Mouse (Mus musculus): ENCODE data around the gene Galk1.
"Not testable (repeated sequence)": the region's sequence is repeated elsewhere in the genome, so short reads cannot be mapped to it uniquely, and the experiment has no call there.

Galk1 gene

GRCm38 (mm10) chr11:116030898-116031845 lies 18.7 kb upstream of the Galk1 start:
- DNase-seq (ENCODE audit: low read depth, low spot score): no peak

- peak; percentile 96 for DNase-seq (ENCODE audit: low read depth, low spot score)
Observed at GRCm38 (mm10) chr11:116030088-116030897, 17.8 kb upstream of the Galk1 start, which contains the start of gene Unk. Gene Unk, plus strand, starts transcription at chr11:116030322.

- DNase-seq (ENCODE audit: low read depth, low spot score): no peak
Observed at GRCm38 (mm10) chr11:116029086-116029865, 16.8 kb upstream of the Galk1 start.

GRCm38 (mm10) chr11:116028177-116028865 lies 15.8 kb upstream of the Galk1 start:
- DNase-seq (ENCODE audit: low read depth, low spot score): no peak

- DNase-seq (ENCODE audit: low read depth, low spot score): no peak
Observed at GRCm38 (mm10) chr11:116027756-116028155, 15.2 kb upstream of the Galk1 start, which contains the start of gene H3f3b. Gene H3f3b, minus strand, starts transcription at chr11:116027962.

GRCm38 (mm10) chr11:116025056-116025845 lies 12.7 kb upstream of the Galk1 start:
- DNase-seq (ENCODE audit: low read depth, low spot score): no peak

GRCm38 (mm10) chr11:116024356-116024808 lies 11.9 kb upstream of the Galk1 start:
- DNase-seq (ENCODE audit: low read depth, low spot score): peak; percentile 97

- DNase-seq (ENCODE audit: low read depth, low spot score): no peak
Observed at GRCm38 (mm10) chr11:116023771-116024355, 11.3 kb upstream of the Galk1 start.

GRCm38 (mm10) chr11:116023074-116023770 lies 10.7 kb upstream of the Galk1 start:
- not testable (repeated sequence) for DNase-seq (ENCODE audit: low read depth, low spot score)

- no peak for DNase-seq (ENCODE audit: low read depth, low spot score)
Observed at GRCm38 (mm10) chr11:116022256-116022780, 9.8 kb upstream of the Galk1 start.

GRCm38 (mm10) chr11:116021328-116022220 lies 9.1 kb upstream of the Galk1 start:
- DNase-seq (ENCODE audit: low read depth, low spot score): no peak

- DNase-seq (ENCODE audit: low read depth, low spot score): no peak
Observed at GRCm38 (mm10) chr11:116020519-116020922, 8.0 kb upstream of the Galk1 start.

GRCm38 (mm10) chr11:116019976-116020411 lies 7.5 kb upstream of the Galk1 start:
- no peak for DNase-seq (ENCODE audit: low read depth, low spot score)

- no peak for DNase-seq (ENCODE audit: low read depth, low spot score)
Observed at GRCm38 (mm10) chr11:116019360-116019791, 6.9 kb upstream of the Galk1 start.

- not testable (repeated sequence) for DNase-seq (ENCODE audit: low read depth, low spot score)
Observed at GRCm38 (mm10) chr11:116018867-116019266, 6.3 kb upstream of the Galk1 start.

GRCm38 (mm10) chr11:116018106-116018505 lies 5.6 kb upstream of the Galk1 start:
- no peak for DNase-seq (ENCODE audit: low read depth, low spot score)

- no peak for DNase-seq (ENCODE audit: low read depth, low spot score)
Observed at GRCm38 (mm10) chr11:116014821-116015220, 2.3 kb upstream of the Galk1 start.
